Mouse (Mus musculus) lung, postnatal 0 days (tissue): ENCODE data around the gene Prrg2. TPM values are rescaled to one million over a fixed set of nuclear protein-coding genes. Genes with fewer than 3 reads are reported as not detected.

Source experiments
- ATAC-seq: fragments of 200-750 bp; cut with Nextera tagmentation; 2 replicates; pipeline ENCODE4 v1.8.0; 2017; ENCODE audit warnings: moderate library complexity
- DNase-seq: peaks from one replicate; pipeline ENCODE4 v3.0.0-alpha.2; 2016; ENCODE audit warnings: low spot score
- H3K27ac ChIP-seq: fragments of 300-500 bp; sonication (generic); 2 replicates; pipeline ENCODE4 v1.5.1; 2014; ENCODE audit warnings: antibody characterized with exemption, mild to moderate bottlenecking, low read length, mixed read lengths
- H3K27me3 ChIP-seq: fragments of 300-500 bp; sonication (generic); replicated peaks from 2 replicates; pipeline ENCODE4 v1.6.1; 2014; ENCODE audit warnings: low read length, mixed read lengths; ENCODE audit not compliant: insufficient read depth
- H3K36me3 ChIP-seq: fragments of 300-500 bp; sonication (generic); 2 replicates; pipeline ENCODE4 v1.6.1; 2014; ENCODE audit warnings: low read length, mixed read lengths; ENCODE audit not compliant: insufficient read depth
- H3K4me1 ChIP-seq: fragments of 300-500 bp; sonication (generic); 2 replicates; pipeline ENCODE4 v1.6.1; 2014; ENCODE audit warnings: antibody characterized with exemption, low read depth, low read length, mixed read lengths; ENCODE audit not compliant: insufficient read depth
- H3K4me2 ChIP-seq: fragments of 300-500 bp; sonication (generic); replicated peaks from 2 replicates; pipeline ENCODE4 v1.6.1; 2014; ENCODE audit warnings: low read depth, mild to moderate bottlenecking, low read length, moderate library complexity, mixed read lengths
- H3K4me3 ChIP-seq: fragments of 300-500 bp; sonication (generic); 2 replicates; pipeline ENCODE4 v1.5.1; 2014; ENCODE audit warnings: low read depth, low read length
- H3K9ac ChIP-seq: fragments of 300-500 bp; sonication (generic); replicated peaks from 2 replicates; pipeline ENCODE4 v1.6.1; 2014; ENCODE audit warnings: low read depth, mild to moderate bottlenecking
- H3K9me3 ChIP-seq: fragments of 300-500 bp; sonication (generic); 2 replicates; pipeline ENCODE4 v1.6.1; 2016; ENCODE audit warnings: low read length, mixed read lengths
- CTCF ChIP-seq: IDR thresholded peaks from 2 replicates; pipeline ENCODE4 v1.5.1; 2016; ENCODE audit warnings: antibody characterized with exemption, mild to moderate bottlenecking
- EP300 ChIP-seq: IDR thresholded peaks from 2 replicates; pipeline ENCODE4 v1.6.1; 2016; ENCODE audit warnings: antibody characterized with exemption, mild to moderate bottlenecking, control low read depth
- WGBS: fragments of 180-500 bp; shearing (Covaris S2); extraction: QIAGEN DNeasy Blood & Tissue Kit; methylation state at CpG from one replicate; pipeline ENCODE4 v1.1.7; 2014; 5-methylcytosine and 5-hydroxymethylcytosine counted together
- polyA plus RNA-seq: library from polyadenylated mRNA; unstranded; fragments of >200 nt; fragmentation: Nextera tagmentation; extraction: Ambion mirVana; gene quantifications from 2 replicates; pipeline ENCODE4 v1.2.1, GENCODE M21; 2015

Gene Prrg2
- polyA plus RNA-seq, 1 experiment from 2014 or later: 40.8 TPM

- no peak for TF ChIP-seq EP300
- no peak for TF ChIP-seq CTCF
Measured at GRCm38 (mm10) chr7:45013366-45014095, 48.9 kb downstream of the Prrg2 start.

GRCm38 (mm10) chr7:45012824-45013223 lies 49.7 kb downstream of the Prrg2 start:
- H3K4me1 ChIP-seq: no peaks in the 10 kb centered on the region
- no peaks in the 10 kb centered on the region for H3K9me3 ChIP-seq
- H3K36me3 ChIP-seq: peaks cover 14% of the 10 kb centered on the region
- no peak overlapping the region for H3K27ac ChIP-seq
- H3K4me3 ChIP-seq: no peak overlapping the region
- WGBS: 87% methylated on average over 4 of the region's 4 CpGs
- no peak overlapping the region for H3K4me2 ChIP-seq
- ATAC-seq (no peak), DNase-seq (no peak)
- no peaks in the 10 kb centered on the region for H3K27me3 ChIP-seq
- TF ChIP-seq CTCF (no peak), EP300 (no peak)
- no peak overlapping the region for H3K9ac ChIP-seq

More at GRCm38 (mm10) chr7:45013366-45014095, 48.9 kb downstream of the Prrg2 start:
- no peak overlapping the region for H3K27ac ChIP-seq
- H3K36me3 ChIP-seq: peaks cover 12% of the 10 kb centered on the region
- no peak overlapping the region for H3K4me3 ChIP-seq
- ATAC-seq (no peak), DNase-seq (no peak)
- no peaks in the 10 kb centered on the region for H3K9me3 ChIP-seq
- WGBS: 94% methylated on average over 16 of the region's 16 CpGs
- 0 out of 2 replicates have a peak, but pooled peaks cover 2% of the 10 kb centered on the region for H3K4me1 ChIP-seq
- H3K9ac ChIP-seq: no peak overlapping the region
- no peaks in the 10 kb centered on the region for H3K27me3 ChIP-seq
- no peak overlapping the region for H3K4me2 ChIP-seq

GRCm38 (mm10) chr7:45012011-45012410 lies 50.5 kb downstream of the Prrg2 start:
- no peak for ATAC-seq
- WGBS: 97% methylated on average over 6 of the region's 6 CpGs
- no peak for TF ChIP-seq EP300
- no peak for TF ChIP-seq CTCF

GRCm38 (mm10) chr7:45008411-45008810 lies 54.1 kb downstream of the Prrg2 start:
- no peak for DNase-seq
- H3K36me3 ChIP-seq: peaks cover 40% of the 10 kb centered on the region
- TF ChIP-seq EP300 (no peak), CTCF (no peak)

More at GRCm38 (mm10) chr7:45012011-45012410, 50.5 kb downstream of the Prrg2 start:
- Histone ChIP-seq H3K4me1 (no peaks in the 10 kb centered on the region), H3K9ac (no peak overlapping the region), H3K4me2 (no peak overlapping the region), H3K9me3 (no peaks in the 10 kb centered on the region), H3K27me3 (no peaks in the 10 kb centered on the region), H3K27ac (no peak overlapping the region), H3K36me3 (peaks cover 21% of the 10 kb centered on the region), H3K4me3 (no peak overlapping the region)
- DNase-seq: no peak

GRCm38 (mm10) chr7:45007846-45008245 lies 54.6 kb downstream of the Prrg2 start:
- ATAC-seq: no peak

More at GRCm38 (mm10) chr7:45008411-45008810, 54.1 kb downstream of the Prrg2 start:
- no peaks in the 10 kb centered on the region for H3K27me3 ChIP-seq
- no peak overlapping the region for H3K4me3 ChIP-seq
- H3K9ac ChIP-seq: no peak overlapping the region
- ATAC-seq: no peak
- no peak overlapping the region for H3K4me2 ChIP-seq
- H3K27ac ChIP-seq: no peak overlapping the region
- H3K4me1 ChIP-seq: no peaks in the 10 kb centered on the region
- WGBS: 92% methylated on average over 19 of the region's 19 CpGs
- no peaks in the 10 kb centered on the region for H3K9me3 ChIP-seq

GRCm38 (mm10) chr7:45007141-45007540 lies 55.3 kb downstream of the Prrg2 start:
- H3K27me3 ChIP-seq: no peaks in the 10 kb centered on the region
- TF ChIP-seq CTCF: no peak
- TF ChIP-seq EP300: no peak
- 96% methylated on average over 29 of the region's 29 CpGs for WGBS
- H3K4me3 ChIP-seq: no peak overlapping the region
- DNase-seq: no peak
- H3K9me3 ChIP-seq: no peaks in the 10 kb centered on the region
- H3K4me2 ChIP-seq: no peak overlapping the region
- peaks cover 53% of the 10 kb centered on the region for H3K36me3 ChIP-seq
- no peaks in the 10 kb centered on the region for H3K4me1 ChIP-seq
- no peak for ATAC-seq
- H3K9ac ChIP-seq: no peak overlapping the region
- no peak overlapping the region for H3K27ac ChIP-seq

More at GRCm38 (mm10) chr7:45007846-45008245, 54.6 kb downstream of the Prrg2 start:
- H3K36me3 ChIP-seq: peaks cover 46% of the 10 kb centered on the region
- H3K27me3 ChIP-seq: no peaks in the 10 kb centered on the region
- no peak overlapping the region for H3K4me2 ChIP-seq
- H3K9ac ChIP-seq: no peak overlapping the region
- WGBS: 94% methylated on average over 30 of the region's 30 CpGs
- H3K9me3 ChIP-seq: no peaks in the 10 kb centered on the region
- no peak overlapping the region for H3K27ac ChIP-seq
- no peak overlapping the region for H3K4me3 ChIP-seq
- no peak for DNase-seq
- no peak for TF ChIP-seq CTCF
- no peak for TF ChIP-seq EP300
- no peaks in the 10 kb centered on the region for H3K4me1 ChIP-seq
